Mouse (Mus musculus): ENCODE results near the gene Ctnnbl1.

DNA sequence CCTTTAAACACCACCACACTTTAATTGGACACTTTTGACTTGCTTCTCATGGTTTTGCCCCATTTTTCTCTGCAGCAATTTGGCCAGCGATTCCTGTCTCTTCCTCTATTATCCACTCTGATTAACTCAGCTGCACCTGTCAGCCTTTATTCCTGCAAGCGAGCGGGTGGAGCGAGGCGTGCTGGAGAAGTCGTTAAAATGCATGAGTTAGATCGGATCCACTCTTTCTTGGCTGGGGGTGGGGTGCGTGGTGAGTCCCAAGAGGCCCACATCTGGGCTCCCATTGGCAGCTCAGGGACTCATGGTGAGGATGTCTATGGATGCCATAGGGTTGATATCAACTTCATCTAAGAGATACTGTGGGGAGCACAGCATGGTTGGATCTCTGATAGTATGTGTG lies 34.0 kb upstream of the Ctnnbl1 start:
- TF ChIP-seq CTCF (IDR thresholded peaks at IDR 0.05) (no peak), POLR2A (IDR thresholded peaks at IDR 0.05; ENCODE audit: insufficient read depth, low read depth, low read length) (no peak), EP300 (IDR thresholded peaks at IDR 0.05; ENCODE audit: insufficient read depth, low read depth, low read length) (no peak)

Data from heart, adult 2 months (tissue).